In the genomic region with DNA sequence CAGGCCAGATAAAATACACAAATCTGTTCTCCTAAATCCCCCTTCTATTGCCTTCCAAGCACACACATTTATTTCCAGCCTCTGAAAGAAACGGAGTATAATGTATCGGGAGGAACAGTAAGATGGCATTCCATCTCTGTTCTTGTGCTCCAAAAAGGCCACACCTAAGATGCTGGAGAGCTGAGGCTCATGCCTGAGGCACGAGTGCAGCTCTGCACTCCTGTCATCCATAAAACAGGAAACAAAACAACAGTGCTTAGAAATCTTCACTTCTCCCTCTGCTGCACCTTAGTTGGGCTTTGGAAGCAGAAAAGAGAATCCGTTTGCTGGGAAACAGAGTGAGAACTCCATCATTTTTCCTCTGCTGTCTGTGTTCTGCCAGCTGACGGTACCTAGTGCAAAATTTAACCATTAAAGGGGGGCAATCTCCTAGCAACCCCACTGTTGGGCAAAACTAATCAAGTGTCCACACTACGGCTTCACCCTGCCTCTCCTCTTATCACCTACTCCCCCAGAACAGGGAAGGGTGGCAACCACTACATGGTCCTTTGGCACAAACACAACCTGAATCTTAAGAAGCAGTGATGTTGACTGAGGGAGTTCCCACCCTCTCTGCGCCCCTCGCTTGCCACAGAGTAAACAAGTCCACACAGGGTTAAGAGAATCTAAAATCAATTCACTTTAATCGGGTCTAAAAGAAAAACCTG, we compare ENCODE assay signal across 8 mouse cellular contexts.
DNase-seq lines count a peak whose midpoint lies in the region; ATAC-seq and TF ChIP-seq lines count a peak whose summit lies in the region.

No protein-coding gene starts in this region.

- H3K27me3 ChIP-seq in heart, embryonic 11.5 days (ENCODE audit: control insufficient read depth, insufficient read depth, low read length): no peaks in the 10 kb centered on the region
- H3K27me3 ChIP-seq in hindbrain, embryonic 10.5 days (ENCODE audit: insufficient read depth, poor library complexity, severe bottlenecking): no peaks in the 10 kb centered on the region
- H3K27me3 ChIP-seq in midbrain, embryonic 10.5 days (ENCODE audit: low read depth, poor library complexity, severe bottlenecking): no peaks in the 10 kb centered on the region

- peak overlapping the region; percentile 50 for H3K4me3 ChIP-seq in heart, embryonic 11.5 days (ENCODE audit: low read depth, low read length)
- H3K4me3 ChIP-seq in hindbrain, embryonic 10.5 days: peak overlapping the region; percentile 62
- peak overlapping the region; percentile 59 for H3K4me3 ChIP-seq in midbrain, embryonic 10.5 days
- no peak overlapping the region for H3K4me3 ChIP-seq in lung, adult 2 months (replicated peaks; ENCODE audit: extremely low read depth, low read depth, low read length)

- 17% methylated on average over 9 of the region's 9 CpGs for WGBS in heart, embryonic 11.5 days (ENCODE audit: insufficient replicate concordance)
- 15% methylated on average over 9 of the region's 9 CpGs for WGBS in hindbrain, embryonic 10.5 days
- WGBS in midbrain, embryonic 10.5 days: 14% methylated on average over 9 of the region's 9 CpGs
- 14% methylated on average over 9 of the region's 9 CpGs for WGBS in lung, adult 2 months

- peak overlapping the region; percentile 85 for H3K4me2 ChIP-seq in heart, embryonic 11.5 days

- no peak overlapping the region for H3K27ac ChIP-seq in heart, embryonic 11.5 days (ENCODE audit: low read depth, low read length)
- H3K27ac ChIP-seq in hindbrain, embryonic 10.5 days: peak overlapping the region; percentile 94
- peak overlapping the region; percentile 92 for H3K27ac ChIP-seq in midbrain, embryonic 10.5 days (replicated peaks)

- no peaks in the 10 kb centered on the region for H3K36me3 ChIP-seq in heart, embryonic 11.5 days (ENCODE audit: control insufficient read depth, insufficient read depth, low read length)
- H3K36me3 ChIP-seq in hindbrain, embryonic 10.5 days: no peaks in the 10 kb centered on the region
- no peaks in the 10 kb centered on the region for H3K36me3 ChIP-seq in midbrain, embryonic 10.5 days

- TF ChIP-seq POLR2A in lung, adult 2 months (IDR thresholded peaks at IDR 0.05; ENCODE audit: borderline replicate concordance, extremely low read depth, low read depth, low read length): no peak

- peaks cover 4% of the 10 kb centered on the region; the same call in 1 of the 2 replicates for H3K4me1 ChIP-seq in heart, embryonic 11.5 days (ENCODE audit: control insufficient read depth, insufficient read depth, low read length)
- peaks cover 28% of the 10 kb centered on the region for H3K4me1 ChIP-seq in hindbrain, embryonic 10.5 days (replicated peaks)
- H3K4me1 ChIP-seq in midbrain, embryonic 10.5 days: peaks cover 37% of the 10 kb centered on the region
- H3K4me1 ChIP-seq in lung, adult 2 months (ENCODE audit: control insufficient read depth, insufficient read depth, low read length): no peaks in the 10 kb centered on the region

- 0 out of 2 replicates have a peak, but pooled peaks have one; percentile 42 for ATAC-seq in heart, embryonic 11.5 days (replicated peaks; ENCODE audit: insufficient number of reproducible peaks, low FRiP score, low TSS enrichment)

- peak overlapping the region; percentile 73 for H3K9ac ChIP-seq in heart, embryonic 11.5 days (ENCODE audit: low read depth, low read length)

- no peak for DNase-seq in heart, adult 9 months (ENCODE audit: low spot score in 2 of 2)
- peak; percentile 22 for DNase-seq in Muller cell, postnatal 12 days (ENCODE audit: inconsistent ontology term)
- DNase-seq in hindbrain, embryonic 10.5 days (ENCODE audit: low spot score): peak; percentile 23
- DNase-seq in midbrain, embryonic 10.5 days (ENCODE audit: low spot score): peak; percentile 20
- no peak for DNase-seq in thymus, postnatal 14 days
- no peak for DNase-seq in kidney, postnatal 14 days
- DNase-seq in lung, adult 2 months: no peak

- H3K9me3 ChIP-seq in heart, embryonic 11.5 days (replicated peaks; ENCODE audit: control insufficient read depth, low read length): no peaks in the 10 kb centered on the region
- H3K9me3 ChIP-seq in hindbrain, embryonic 10.5 days: no peaks in the 10 kb centered on the region
- H3K9me3 ChIP-seq in midbrain, embryonic 10.5 days (replicated peaks): no peaks in the 10 kb centered on the region

- TF ChIP-seq CTCF in lung, adult 2 months (IDR thresholded peaks at IDR 0.05; ENCODE audit: insufficient read depth, low read length): no peak

Comparison
In these comparisons a context has a peak if more than half of its experiments do, and no peak if none do; other contexts are left out.
1. DNase-seq: peak in Muller cell, postnatal 12 days (single experiment), hindbrain, embryonic 10.5 days (single experiment) and midbrain, embryonic 10.5 days (single experiment); none in heart, adult 9 months (0 of 2), thymus, postnatal 14 days (single experiment), kidney, postnatal 14 days (single experiment) and lung, adult 2 months (single experiment).